Mouse (Mus musculus) layer of hippocampus, adult 11-12 months (tissue): Measurements from ENCODE around the gene Por.

ENCODE experiments used
- DNase-seq: peaks from one replicate; pipeline ENCODE4 v3.0.0; 2022; ENCODE audit warnings: low spot score

Gene Por

DNA sequence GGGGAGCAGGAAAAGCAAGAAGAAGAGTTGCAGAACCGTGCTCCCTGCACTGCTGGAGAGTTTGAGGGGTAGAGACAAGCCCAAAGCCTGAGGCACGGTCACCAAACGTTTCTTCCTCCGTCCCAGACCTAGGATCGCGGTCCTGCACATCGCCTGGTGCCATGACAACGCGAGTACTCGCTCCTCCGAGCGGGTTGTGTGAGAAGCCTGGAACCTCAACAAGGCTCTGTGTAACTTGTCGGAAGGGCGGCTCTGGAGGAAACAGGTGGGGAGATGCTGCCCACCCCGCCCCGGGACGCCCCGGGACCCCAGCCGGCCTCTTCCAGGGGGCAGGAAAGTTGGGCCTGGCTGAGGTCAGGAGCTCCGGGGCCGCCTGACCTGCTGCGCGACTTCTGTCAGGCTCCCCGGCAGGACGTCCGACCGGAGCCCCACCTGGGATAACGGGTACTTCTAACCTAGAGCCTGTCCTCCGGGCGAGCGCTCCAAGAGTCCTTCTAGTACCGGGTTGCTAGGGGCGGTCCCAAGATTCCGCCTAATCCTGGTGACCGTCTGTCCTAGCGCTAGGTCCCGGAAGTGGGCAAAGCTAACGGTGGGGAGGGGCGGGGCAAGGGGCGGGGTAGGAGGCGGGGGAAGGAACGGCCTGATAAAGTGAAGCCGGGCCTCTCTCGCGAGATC lies 108.1 kb downstream of the Por start, which contains the start of gene Styxl1:
Gene Styxl1 (minus strand): TSS at position 590 of the 675 bp plus-strand sequence.
- no peak for DNase-seq

DNA sequence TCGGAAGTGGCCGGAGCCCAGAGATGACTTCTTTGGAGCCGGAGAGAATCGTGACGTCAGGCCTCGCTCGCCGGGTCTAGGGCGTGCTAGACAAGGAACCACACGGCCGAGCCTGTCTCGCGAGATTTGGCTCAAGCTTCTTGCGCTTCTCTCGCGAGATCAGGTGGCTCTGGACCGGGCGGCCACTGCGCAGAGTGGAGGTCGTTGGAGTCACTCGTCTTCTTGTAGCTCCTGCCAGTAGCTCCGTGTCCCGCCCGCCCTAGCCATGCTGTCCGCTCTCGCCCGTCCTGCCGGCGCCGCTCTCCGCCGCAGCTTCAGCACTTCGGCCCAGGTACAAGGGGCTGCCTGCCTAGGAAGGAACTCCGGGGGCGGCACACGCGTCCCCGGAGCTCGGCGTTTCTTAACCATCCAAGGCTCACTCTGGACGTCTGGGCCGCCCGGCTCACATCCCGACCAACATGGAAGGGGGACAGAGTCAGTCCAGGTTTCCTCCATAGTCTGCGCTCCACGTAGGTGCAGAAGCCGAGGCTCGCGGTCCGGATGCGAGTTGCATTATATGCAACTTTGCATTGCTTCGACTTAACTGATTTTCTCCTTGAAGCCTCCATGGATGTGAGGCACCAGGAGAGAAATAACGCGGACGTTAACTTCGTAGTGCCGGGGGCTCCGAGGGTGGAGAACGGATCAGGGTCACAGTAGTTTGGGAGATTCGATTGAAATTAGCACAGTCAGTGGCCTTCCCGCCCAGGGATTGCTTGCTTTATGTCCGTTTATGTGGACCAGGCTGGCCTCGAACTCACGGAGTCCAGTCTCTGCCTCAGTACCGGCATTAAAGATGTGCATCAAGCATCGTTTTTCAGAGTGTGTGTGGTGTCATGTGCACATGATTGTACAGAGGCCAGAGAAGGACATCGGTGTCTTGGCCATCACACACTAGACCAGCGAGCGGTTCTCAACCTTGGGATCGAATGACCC lies 108.9 kb downstream of the Por start, which contains the start of gene Mdh2:
Gene Mdh2 (plus strand): TSS at position 10 of the 975 bp plus-strand sequence.
- DNase-seq = peak; percentile 100

DNA sequence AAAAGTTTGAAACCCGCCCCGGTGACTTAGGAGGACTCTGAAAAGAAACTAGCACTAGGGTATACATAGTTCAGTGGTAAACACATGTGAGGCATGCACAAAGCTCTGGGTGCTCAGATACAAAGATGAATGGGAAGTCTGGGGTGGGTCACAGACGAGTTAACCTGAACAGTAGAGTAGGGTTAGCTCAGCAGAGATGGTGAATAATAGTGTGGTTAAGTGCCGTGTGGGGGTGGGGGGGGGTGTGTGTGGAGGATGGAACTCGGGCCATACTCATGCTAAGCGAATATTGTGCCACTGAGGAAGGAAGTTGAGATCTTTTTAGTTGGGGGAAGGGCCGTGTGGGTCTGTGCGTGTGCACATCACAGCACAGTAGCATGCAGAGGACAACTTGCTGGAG lies 110.5 kb downstream of the Por start:
- no peak for DNase-seq

DNA sequence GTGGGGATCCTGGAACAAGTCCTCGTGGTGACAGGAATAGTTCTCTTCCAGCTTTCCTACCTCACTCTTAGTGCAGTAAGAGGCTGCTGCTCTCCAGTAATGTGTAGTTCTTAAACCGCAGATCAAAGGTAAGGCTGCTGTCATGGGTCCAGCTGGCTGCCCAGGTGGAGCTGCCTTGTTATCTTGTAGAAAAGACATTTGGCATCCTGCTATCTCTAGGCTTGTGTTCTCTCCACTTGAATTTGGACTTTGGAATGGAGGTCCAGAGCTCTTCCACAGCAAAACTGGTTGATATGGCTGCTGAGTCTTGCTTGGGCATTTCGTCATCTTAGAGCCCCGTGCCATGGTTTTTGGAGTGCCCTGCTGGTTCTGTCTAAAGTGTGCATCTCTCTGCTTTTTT lies 113.1 kb downstream of the Por start:
- DNase-seq = no peak
